Mouse (Mus musculus): ENCODE results near the gene Ypel4. TPM values are rescaled to one million over a fixed set of nuclear protein-coding genes. Genes with fewer than 3 reads are reported as not detected.
"Not testable (repeated sequence)": the region's sequence is repeated elsewhere in the genome, so short reads cannot be mapped to it uniquely, and the experiment has no call there.

Ypel4 gene
- polyA plus RNA-seq, 1 experiment from 2014 or later, result 20.9 TPM

GRCm38 (mm10) chr2:84726716-84727115 is 7.1 kb upstream of the Ypel4 start:
- Histone ChIP-seq H3K9me3 (ENCODE audit: low read length) (no peaks in the 10 kb centered on the region), H3K4me2 (ENCODE audit: low read depth, low read length) (peak overlapping the region; percentile 80), H3K9ac (replicated peaks) (peak overlapping the region; percentile 70), H3K36me3 (replicated peaks; ENCODE audit: insufficient read depth, low read length) (peaks cover 34% of the 10 kb centered on the region), H3K27me3 (ENCODE audit: insufficient read depth, low read length) (no peaks in the 10 kb centered on the region), H3K4me3 (ENCODE audit: low read depth, low read length) (peak overlapping the region; percentile 62), H3K27ac (ENCODE audit: low read depth) (peak overlapping the region; percentile 84), H3K4me1 (ENCODE audit: insufficient read depth) (peaks cover 36% of the 10 kb centered on the region)
- no peak for DNase-seq
- ATAC-seq, result peak; percentile 20
- TF ChIP-seq CTCF (IDR thresholded peaks at IDR 0.05; ENCODE audit: low read depth) (no peak), EP300 (IDR thresholded peaks at IDR 0.05; ENCODE audit: low read depth) (no peak)
- WGBS (ENCODE audit: insufficient replicate concordance), result 2% methylated on average over 9 of the region's 9 CpGs

GRCm38 (mm10) chr2:84727172-84727858 is 6.5 kb upstream of the Ypel4 start, which contains the start of gene Clp1:
Gene Clp1, minus strand, starts transcription at chr2:84727350.
- Histone ChIP-seq H3K4me1 (ENCODE audit: insufficient read depth) (peaks cover 42% of the 10 kb centered on the region), H3K9me3 (ENCODE audit: low read length) (no peaks in the 10 kb centered on the region), H3K27me3 (ENCODE audit: insufficient read depth, low read length) (no peaks in the 10 kb centered on the region), H3K9ac (replicated peaks) (peak within 1 kb of the TSS; percentile 70), H3K4me2 (ENCODE audit: low read depth, low read length) (peak within 1 kb of the TSS; percentile 80), H3K36me3 (replicated peaks; ENCODE audit: insufficient read depth, low read length) (peaks cover 30% of the 10 kb centered on the region), H3K27ac (ENCODE audit: low read depth) (peak within 1 kb of the TSS; percentile 84), H3K4me3 (ENCODE audit: low read depth, low read length) (peak within 1 kb of the TSS; percentile 62)
- under 1% methylated on average over 39 of the region's 39 CpGs for WGBS (ENCODE audit: insufficient replicate concordance)
- 0 out of 2 replicates have a peak, but pooled peaks have one; percentile 8 for TF ChIP-seq CTCF (IDR thresholded peaks at IDR 0.05; ENCODE audit: low read depth)
- TF ChIP-seq EP300 (IDR thresholded peaks at IDR 0.05; ENCODE audit: low read depth), result peak; percentile 47; the same call in 1 of the 2 replicates
- DNase-seq (peak; percentile 98), ATAC-seq (peak; percentile 97)

- Histone ChIP-seq H3K27ac (ENCODE audit: low read depth) (peak overlapping the region; percentile 84; the same call in 1 of the 2 replicates), H3K36me3 (replicated peaks; ENCODE audit: insufficient read depth, low read length) (peaks cover 27% of the 10 kb centered on the region), H3K4me2 (ENCODE audit: low read depth, low read length) (peak overlapping the region; percentile 80), H3K4me1 (ENCODE audit: insufficient read depth) (peaks cover 48% of the 10 kb centered on the region)
- H3K27me3 ChIP-seq (ENCODE audit: insufficient read depth, low read length); H3K4me3 ChIP-seq (ENCODE audit: low read depth, low read length); ATAC-seq; H3K9me3 ChIP-seq (ENCODE audit: low read length); DNase-seq; H3K9ac ChIP-seq (replicated peaks): not testable (repeated sequence)
- 80% methylated on average over 5 of the region's 5 CpGs for WGBS (ENCODE audit: insufficient replicate concordance)
Measured at GRCm38 (mm10) chr2:84728191-84728590, 5.7 kb upstream of the Ypel4 start.

GRCm38 (mm10) chr2:84731206-84731605 is 2.7 kb upstream of the Ypel4 start:
- no peaks in the 10 kb centered on the region for H3K36me3 ChIP-seq (replicated peaks; ENCODE audit: insufficient read depth, low read length)
- 0 out of 2 replicates have a peak, but pooled peaks cover 3% of the 10 kb centered on the region for H3K27me3 ChIP-seq (ENCODE audit: insufficient read depth, low read length)
- H3K4me3 ChIP-seq (ENCODE audit: low read depth, low read length), result no peak overlapping the region
- H3K9ac ChIP-seq (replicated peaks), result no peak overlapping the region
- 67% methylated on average over 3 of the region's 3 CpGs for WGBS (ENCODE audit: insufficient replicate concordance)
- no peak overlapping the region for H3K4me2 ChIP-seq (ENCODE audit: low read depth, low read length)
- TF ChIP-seq EP300 (IDR thresholded peaks at IDR 0.05; ENCODE audit: low read depth) (no peak), CTCF (IDR thresholded peaks at IDR 0.05; ENCODE audit: low read depth) (no peak)
- ATAC-seq, result no peak
- no peak for DNase-seq
- peak overlapping the region; percentile 50; the same call in 1 of the 2 replicates for H3K27ac ChIP-seq (ENCODE audit: low read depth)
- peaks cover 51% of the 10 kb centered on the region for H3K4me1 ChIP-seq (ENCODE audit: insufficient read depth)
- no peaks in the 10 kb centered on the region for H3K9me3 ChIP-seq (ENCODE audit: low read length)

- H3K9me3 ChIP-seq (ENCODE audit: low read length), result no peaks in the 10 kb centered on the region
- peak overlapping the region; percentile 93; the same call in 1 of the 2 replicates for H3K27ac ChIP-seq (ENCODE audit: low read depth)
- no peak overlapping the region for H3K4me3 ChIP-seq (ENCODE audit: low read depth, low read length)
- H3K36me3 ChIP-seq (replicated peaks; ENCODE audit: insufficient read depth, low read length), result 0 out of 2 replicates have a peak, but pooled peaks cover under 1% of the 10 kb centered on the region
- no peak overlapping the region for H3K9ac ChIP-seq (replicated peaks)
- 0 out of 2 replicates have a peak, but pooled peaks cover 12% of the 10 kb centered on the region for H3K27me3 ChIP-seq (ENCODE audit: insufficient read depth, low read length)
- H3K4me1 ChIP-seq (ENCODE audit: insufficient read depth), result peaks cover 59% of the 10 kb centered on the region
- WGBS (ENCODE audit: insufficient replicate concordance), result 74% methylated on average over 1 of the region's 1 CpGs
- TF ChIP-seq CTCF (IDR thresholded peaks at IDR 0.05; ENCODE audit: low read depth), result no peak
- peak; percentile 66 for TF ChIP-seq EP300 (IDR thresholded peaks at IDR 0.05; ENCODE audit: low read depth)
- H3K4me2 ChIP-seq (ENCODE audit: low read depth, low read length), result no peak overlapping the region
- ATAC-seq (no peak), DNase-seq (no peak)
Measured at GRCm38 (mm10) chr2:84732394-84732793, 1.5 kb upstream of the Ypel4 start.

- H3K9ac ChIP-seq (replicated peaks), result peak overlapping the region; percentile 71
- peaks cover 11% of the 10 kb centered on the region for H3K36me3 ChIP-seq (replicated peaks; ENCODE audit: insufficient read depth, low read length)
- TF ChIP-seq EP300 (IDR thresholded peaks at IDR 0.05; ENCODE audit: low read depth), result no peak
- no peak for TF ChIP-seq CTCF (IDR thresholded peaks at IDR 0.05; ENCODE audit: low read depth)
- no peaks in the 10 kb centered on the region for H3K9me3 ChIP-seq (ENCODE audit: low read length)
- no peak for DNase-seq
- whole genome bisulfite sequencing (ENCODE audit: insufficient replicate concordance), result 2% methylated on average over 11 of the region's 11 CpGs
- H3K4me2 ChIP-seq (ENCODE audit: low read depth, low read length), result peak overlapping the region; percentile 71
- peak overlapping the region; percentile 93 for H3K27ac ChIP-seq (ENCODE audit: low read depth)
- no peak for ATAC-seq
- H3K4me3 ChIP-seq (ENCODE audit: low read depth, low read length), result peak overlapping the region; percentile 56
- H3K27me3 ChIP-seq (ENCODE audit: insufficient read depth, low read length), result 0 out of 2 replicates have a peak, but pooled peaks cover 12% of the 10 kb centered on the region
- peaks cover 75% of the 10 kb centered on the region for H3K4me1 ChIP-seq (ENCODE audit: insufficient read depth)
Measured at GRCm38 (mm10) chr2:84734351-84734864, 550 bp downstream of the Ypel4 start.
